Mouse (Mus musculus) cerebellum, adult 2 months (tissue): ENCODE results near the gene Arhgap15.

Source experiments
- CTCF ChIP-seq: fragments of 200-500 bp; IDR thresholded peaks from 2 replicates; pipeline ENCODE4 v1.5.1; 2011; ENCODE audit warnings: low read depth, mild to moderate bottlenecking, control low read depth, low read length, moderate library complexity, borderline replicate concordance; ENCODE audit not compliant: insufficient read depth
- POLR2A ChIP-seq: fragments of 200-500 bp; IDR thresholded peaks from 2 replicates; pipeline ENCODE4 v1.6.1; 2011; ENCODE audit warnings: low read length, control low read depth, borderline replicate concordance; ENCODE audit not compliant: insufficient read depth

GRCm38 (mm10) chr2:43989850-43990249 is 241.2 kb downstream of the Arhgap15 start:
- TF ChIP-seq POLR2A (no peak), CTCF (no peak)
